Mouse (Mus musculus) thymus, postnatal 4 days (tissue): Measurements from ENCODE around the gene Trak2.
"Not testable (repeated sequence)": the region's sequence is repeated elsewhere in the genome, so short reads cannot be mapped to it uniquely, and the experiment has no call there.

Experiments used
- DNase-seq: peaks from one replicate; pipeline ENCODE4 v3.0.0; 2021

The Trak2 gene

GRCm38 (mm10) chr1:58973366-58974221 is at the start of gene Trak2, which contains the start of gene Stradb:
TSS of gene Trak2 (minus strand) at chr1:58973430.
TSS of gene Stradb (plus strand) at chr1:58973522.
- DNase-seq: peak; percentile 96

GRCm38 (mm10) chr1:59021556-59021955 is 48.3 kb upstream of the Trak2 start:
- DNase-seq: no peak

- peak; percentile 37 for DNase-seq
Measured at GRCm38 (mm10) chr1:59009250-59009649, 36.0 kb upstream of the Trak2 start.

GRCm38 (mm10) chr1:58995313-58995712 is 22.1 kb upstream of the Trak2 start:
- no peak for DNase-seq

DNA sequence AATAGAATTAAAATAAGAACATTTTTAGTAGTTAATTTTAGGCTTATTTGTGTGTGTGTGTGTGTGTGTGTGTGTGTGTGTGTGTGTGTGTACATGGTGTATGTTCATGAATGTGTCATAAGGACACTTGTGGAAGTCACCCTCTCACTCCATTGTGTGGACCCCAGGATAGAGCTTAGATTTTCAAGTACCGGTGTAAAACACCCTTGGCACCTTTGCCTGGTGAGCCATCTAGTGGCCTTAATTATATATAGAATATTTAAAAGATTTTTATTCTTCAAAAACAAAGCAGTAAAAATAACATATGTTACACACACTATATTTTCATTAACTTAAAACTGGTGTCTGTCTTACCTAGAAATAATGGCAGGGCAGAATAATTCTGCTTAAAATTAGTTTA is 20.5 kb upstream of the Trak2 start:
- DNase-seq: no peak

DNA sequence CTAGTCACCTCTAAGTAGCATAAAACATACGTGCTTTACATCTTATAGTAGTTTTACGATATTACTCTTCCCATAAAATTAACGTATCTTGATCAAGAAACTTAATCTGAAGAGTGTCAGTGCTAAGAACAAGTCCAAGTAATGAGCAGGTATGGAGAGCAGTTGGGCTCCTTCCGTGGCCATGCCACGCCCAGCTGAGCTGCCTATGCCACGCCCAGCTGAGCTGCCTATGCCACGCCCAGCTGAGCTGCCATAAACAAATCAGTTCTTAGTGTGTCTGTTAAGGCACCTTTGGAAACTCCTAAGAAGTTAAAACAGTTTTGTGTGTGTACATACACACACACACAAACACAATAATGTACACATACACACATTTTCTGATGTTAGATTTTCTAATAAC is 19.9 kb upstream of the Trak2 start:
- no peak for DNase-seq

GRCm38 (mm10) chr1:58984586-58984985 is 11.4 kb upstream of the Trak2 start:
- DNase-seq: no peak

GRCm38 (mm10) chr1:58982276-58982675 is 9.0 kb upstream of the Trak2 start:
- DNase-seq: no peak

GRCm38 (mm10) chr1:58972851-58973365 is 322 bp downstream of the Trak2 start:
- DNase-seq: no peak

DNA sequence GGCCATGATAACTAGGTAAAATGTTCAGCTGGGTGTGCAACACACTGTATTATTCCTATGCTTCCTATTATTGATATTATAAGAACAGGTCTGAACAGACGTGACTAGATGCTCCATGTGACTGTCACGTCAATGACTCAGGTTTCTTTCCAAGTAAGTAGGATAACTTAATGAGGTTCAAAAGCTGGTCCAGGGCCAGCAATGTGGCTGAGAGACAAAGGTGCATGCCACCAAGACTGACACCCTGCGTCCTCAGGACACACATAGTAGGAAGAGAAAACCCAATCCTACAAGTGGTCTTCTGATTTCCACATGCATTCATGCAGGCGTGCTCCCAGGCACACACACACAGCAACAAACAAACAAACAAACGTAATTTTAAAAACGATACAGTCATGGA is 2.1 kb downstream of the Trak2 start:
- no peak for DNase-seq

DNA sequence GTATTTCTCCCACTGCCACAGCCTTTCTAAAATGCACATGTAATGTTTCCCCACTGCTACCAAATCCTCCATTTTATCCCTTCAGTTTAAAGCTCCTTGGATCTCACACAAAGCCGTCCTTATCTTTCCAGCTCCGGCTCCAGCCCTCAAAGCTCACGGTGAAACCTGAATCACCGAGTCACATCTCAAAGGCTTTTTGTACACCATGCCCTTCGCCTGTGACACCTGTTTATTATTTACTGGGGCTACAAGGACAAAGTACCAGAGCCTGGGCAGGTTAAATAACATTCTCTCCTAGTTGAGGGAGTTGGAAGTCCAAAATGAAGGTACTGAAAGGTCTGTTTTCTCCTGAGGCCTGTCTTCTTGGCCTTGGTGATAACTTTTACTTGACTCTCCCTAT is 3.2 kb downstream of the Trak2 start:
- DNase-seq: no peak

GRCm38 (mm10) chr1:58967534-58967933 is 5.7 kb downstream of the Trak2 start:
- DNase-seq: no peak

DNA sequence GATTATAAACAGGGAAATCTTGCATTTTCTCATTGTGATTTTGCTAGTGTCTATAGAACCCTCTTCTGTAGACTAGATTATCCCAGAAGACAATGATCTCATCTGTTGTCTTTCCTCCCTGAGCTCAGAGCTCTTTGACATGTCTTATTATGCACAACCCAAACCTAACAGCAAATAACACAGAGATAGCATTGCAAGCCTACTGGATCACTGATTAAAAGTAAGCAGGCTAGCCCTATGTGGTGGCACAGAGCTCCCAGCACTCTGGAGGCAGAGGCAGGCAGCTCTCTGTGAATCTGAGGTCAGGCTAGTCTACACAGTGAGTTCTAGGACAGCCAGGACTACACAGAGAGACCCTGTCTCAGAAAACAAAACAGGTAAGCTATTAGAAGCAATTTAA is 10.4 kb downstream of the Trak2 start:
- DNase-seq: no peak

DNA sequence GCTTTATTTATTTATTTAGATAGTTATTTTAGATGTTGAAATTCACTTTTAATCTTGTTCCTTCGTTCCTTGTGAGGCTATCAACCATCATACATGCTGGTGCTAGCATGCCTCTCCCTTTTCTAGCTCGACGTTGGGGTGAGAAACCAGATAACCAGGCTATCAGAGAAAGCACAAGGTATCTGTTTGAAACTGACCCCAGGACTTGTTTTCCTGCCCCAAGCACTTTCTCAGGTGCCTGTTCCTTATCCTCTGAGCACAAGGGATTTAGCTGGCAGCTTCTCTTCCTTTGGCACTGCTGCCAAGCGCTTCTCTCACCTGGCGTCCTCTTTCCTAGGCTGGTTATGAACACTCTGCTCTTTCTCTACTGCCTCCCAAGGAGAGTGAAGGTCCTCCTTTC is 10.8 kb downstream of the Trak2 start:
- no peak for DNase-seq

DNA sequence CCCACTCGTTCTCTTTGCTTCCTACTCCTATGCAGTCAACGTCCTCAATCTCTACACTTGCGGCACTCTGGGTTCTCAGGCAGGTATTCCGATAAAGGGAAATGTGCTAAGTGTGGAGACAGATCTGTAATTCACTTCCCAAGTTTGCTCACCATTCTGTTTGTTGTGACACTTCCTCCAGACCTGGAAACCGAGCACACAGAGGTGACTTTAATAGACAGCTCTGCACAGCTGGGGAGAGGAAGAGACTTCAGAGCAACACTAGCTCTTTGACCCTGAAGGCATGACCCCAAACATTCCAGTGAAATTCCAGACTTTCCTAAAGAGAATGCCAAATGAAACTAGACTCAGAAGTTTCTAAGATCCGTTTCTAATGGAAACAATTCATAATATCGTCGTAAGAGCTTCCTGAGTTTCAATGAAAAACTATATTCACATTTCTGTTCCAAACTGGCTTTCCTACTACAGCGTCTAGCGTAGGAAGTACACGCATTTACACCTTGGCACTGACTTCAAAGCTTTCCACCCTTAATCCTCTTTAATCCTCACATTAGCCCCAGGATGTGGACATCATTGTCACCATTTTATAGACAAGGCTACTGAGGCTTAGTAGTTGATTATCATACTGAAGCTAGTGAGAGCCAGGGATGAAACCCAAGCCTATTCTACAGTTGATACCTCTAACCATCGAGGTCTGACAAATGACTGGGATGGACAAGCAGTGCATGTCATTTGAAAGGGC is 11.9 kb downstream of the Trak2 start:
- DNase-seq: no peak

- DNase-seq: no peak
Measured at GRCm38 (mm10) chr1:58959682-58960081, 13.5 kb downstream of the Trak2 start.

DNA sequence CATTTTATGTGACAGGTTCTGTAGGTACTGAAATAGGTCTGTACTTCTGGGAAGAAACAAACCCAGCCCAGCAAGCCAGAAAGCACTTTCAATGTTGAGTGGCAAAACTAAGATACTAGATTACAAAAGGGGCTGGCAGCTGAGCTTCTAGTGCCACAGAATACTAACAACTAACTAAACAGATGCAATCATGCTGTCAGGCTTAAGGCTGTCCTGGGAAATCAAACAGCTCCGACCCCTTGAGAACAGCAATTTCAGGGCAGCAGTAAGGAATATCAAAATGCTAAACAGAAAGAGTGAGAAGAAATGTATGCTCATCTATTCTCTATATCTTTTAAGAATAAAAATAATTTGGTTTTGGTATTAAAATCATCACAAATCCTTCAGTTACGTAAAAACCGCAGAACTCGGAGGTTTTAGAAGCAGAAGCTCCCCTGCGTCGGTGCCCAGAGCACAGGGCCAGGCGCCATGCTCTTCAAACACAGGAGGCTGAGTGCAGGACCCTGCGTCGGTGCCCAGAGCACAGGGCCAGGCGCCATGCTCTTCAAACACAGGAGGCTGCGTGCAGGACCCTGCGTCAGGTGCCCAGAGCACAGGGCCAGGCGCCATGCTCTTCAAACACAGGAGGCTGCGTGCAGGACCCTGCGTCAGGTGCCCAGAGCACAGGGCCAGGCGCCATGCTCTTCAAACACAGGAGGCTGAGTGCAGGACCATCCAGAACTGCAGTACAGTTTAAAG is 14.3 kb downstream of the Trak2 start:
- DNase-seq: not testable (repeated sequence)

GRCm38 (mm10) chr1:58957931-58958330 is 15.3 kb downstream of the Trak2 start:
- no peak for DNase-seq

DNA sequence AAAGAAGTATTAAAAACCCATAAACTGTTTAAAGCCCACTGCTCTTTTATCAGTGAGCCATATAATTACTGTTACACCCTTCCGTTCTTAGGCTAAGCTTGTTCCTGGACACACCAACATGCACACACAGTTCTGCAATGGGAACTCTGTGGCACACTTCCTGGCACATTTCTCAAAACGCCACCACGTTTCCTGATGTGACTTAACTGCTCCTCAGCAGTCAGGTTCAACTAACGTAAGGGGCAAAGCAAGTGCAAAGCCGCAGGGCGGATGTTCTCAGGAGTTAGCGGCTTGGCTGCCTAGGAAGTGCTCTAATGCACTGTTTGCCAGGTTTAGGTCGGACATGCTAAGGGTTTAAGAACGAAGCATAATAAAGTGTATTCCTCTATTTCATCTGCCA is 17.0 kb downstream of the Trak2 start:
- peak; percentile 75 for DNase-seq

- no peak for DNase-seq
Measured at GRCm38 (mm10) chr1:58955716-58956115, 17.5 kb downstream of the Trak2 start.

GRCm38 (mm10) chr1:58954578-58955410 is 18.4 kb downstream of the Trak2 start:
- no peak for DNase-seq
